Mouse (Mus musculus) forebrain, embryonic 11.5 days (tissue): ENCODE measurements at regions not wholly inside any gene's neighbourhood (a gene's known extent, or its start where the extent isn't known, plus 50 kb on each side); places are given as distances from the start of the nearest gene placed in this dataset.

ENCODE experiments used
- ATAC-seq: fragments of 200-750 bp; cut with Nextera tagmentation; replicated peaks from 2 replicates; pipeline ENCODE4 v1.8.0; 2017; ENCODE audit warnings: moderate TSS enrichment; ENCODE audit not compliant: low FRiP score
- DNase-seq: peaks from one replicate; pipeline ENCODE4 v3.0.0-alpha.2; 2017; ENCODE audit warnings: low spot score
- H3K27ac ChIP-seq: fragments of 300-500 bp; sonication (generic); 2 replicates; pipeline ENCODE4 v1.5.1; 2014; ENCODE audit warnings: low read depth, low read length
- H3K27me3 ChIP-seq: fragments of 300-500 bp; sonication (generic); 2 replicates; pipeline ENCODE4 v1.6.1; 2014; ENCODE audit warnings: mild to moderate bottlenecking, low read length, mixed read lengths; ENCODE audit not compliant: control insufficient read depth, insufficient read depth
- H3K36me3 ChIP-seq: fragments of 300-500 bp; sonication (generic); 2 replicates; pipeline ENCODE4 v1.6.1; 2014; ENCODE audit warnings: mild to moderate bottlenecking, low read length, moderate library complexity, mixed read lengths; ENCODE audit not compliant: control insufficient read depth, insufficient read depth
- H3K4me1 ChIP-seq: fragments of 300-500 bp; sonication (generic); replicated peaks from 2 replicates; pipeline ENCODE4 v1.6.1; 2014; ENCODE audit warnings: low read length, mixed read lengths; ENCODE audit not compliant: control insufficient read depth, insufficient read depth
- H3K4me2 ChIP-seq: fragments of 300-500 bp; sonication (generic); 2 replicates; pipeline ENCODE4 v1.6.1; 2014; ENCODE audit warnings: low read depth, mild to moderate bottlenecking, low read length, moderate library complexity, mixed read lengths; ENCODE audit not compliant: severe bottlenecking
- H3K4me3 ChIP-seq: fragments of 300-500 bp; sonication (generic); 2 replicates; pipeline ENCODE4 v1.5.1; 2014; ENCODE audit warnings: low read depth, low read length
- H3K9ac ChIP-seq: fragments of 300-500 bp; sonication (generic); 2 replicates; pipeline ENCODE4 v1.6.1; 2014; ENCODE audit warnings: low read length
- H3K9me3 ChIP-seq: fragments of 300-500 bp; sonication (generic); 2 replicates; pipeline ENCODE4 v1.6.1; 2016; ENCODE audit warnings: low read length, mixed read lengths; ENCODE audit not compliant: control insufficient read depth
- WGBS: fragments of 180-500 bp; shearing (Covaris S2); extraction: QIAGEN DNeasy Blood & Tissue Kit; methylation state at CpG from one replicate; pipeline ENCODE4 v1.1.7; 2014; 5-methylcytosine and 5-hydroxymethylcytosine counted together

DNA sequence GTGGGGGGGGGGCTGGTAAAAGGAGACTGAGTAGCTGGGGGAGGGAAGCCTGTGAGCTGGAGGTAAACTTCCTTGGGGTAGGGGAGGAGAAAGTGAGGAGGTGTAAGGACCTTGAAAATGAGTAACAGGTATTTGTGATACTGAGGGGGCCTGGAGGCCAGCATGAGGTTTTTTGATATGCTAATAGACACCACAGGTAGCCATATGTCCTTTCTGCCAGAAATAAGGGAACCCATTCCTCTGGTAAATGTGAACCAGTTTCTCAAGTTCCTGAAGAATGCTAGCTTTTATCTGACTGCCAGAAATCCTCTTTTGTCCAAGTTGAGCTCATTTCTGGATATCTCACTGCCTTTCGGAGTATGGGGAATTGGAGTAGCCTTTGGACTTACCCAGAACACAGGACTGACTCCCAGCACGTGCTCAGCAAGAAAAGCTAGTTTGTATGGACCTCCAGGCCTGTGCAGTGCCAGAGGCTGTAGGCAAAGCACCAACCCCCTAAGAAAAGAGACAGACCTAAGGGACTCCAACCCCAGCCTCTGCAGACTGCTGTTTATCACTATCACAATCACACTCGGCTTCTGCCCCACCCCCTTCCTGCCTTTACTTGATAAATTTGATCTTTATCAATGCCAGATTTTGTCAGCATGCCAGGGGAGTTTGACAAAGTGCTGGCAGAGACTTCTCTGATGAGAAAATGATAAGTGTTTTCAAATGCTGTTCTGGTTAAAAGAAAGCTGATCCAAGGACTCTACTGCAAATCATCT is 552.0 kb upstream of the Intu start:
- no peak overlapping the region for H3K4me2 ChIP-seq
- H3K27ac ChIP-seq = no peak overlapping the region
- H3K36me3 ChIP-seq = no peaks in the 10 kb centered on the region
- ATAC-seq (no peak; the same call in 1 of the 2 replicates), DNase-seq (no peak)
- H3K4me3 ChIP-seq = no peak overlapping the region
- no peaks in the 10 kb centered on the region for H3K27me3 ChIP-seq
- 23% methylated on average over 3 of the region's 3 CpGs for WGBS
- no peaks in the 10 kb centered on the region; the same call in 1 of the 2 replicates for H3K4me1 ChIP-seq
- H3K9me3 ChIP-seq = no peaks in the 10 kb centered on the region
- H3K9ac ChIP-seq = no peak overlapping the region

DNA sequence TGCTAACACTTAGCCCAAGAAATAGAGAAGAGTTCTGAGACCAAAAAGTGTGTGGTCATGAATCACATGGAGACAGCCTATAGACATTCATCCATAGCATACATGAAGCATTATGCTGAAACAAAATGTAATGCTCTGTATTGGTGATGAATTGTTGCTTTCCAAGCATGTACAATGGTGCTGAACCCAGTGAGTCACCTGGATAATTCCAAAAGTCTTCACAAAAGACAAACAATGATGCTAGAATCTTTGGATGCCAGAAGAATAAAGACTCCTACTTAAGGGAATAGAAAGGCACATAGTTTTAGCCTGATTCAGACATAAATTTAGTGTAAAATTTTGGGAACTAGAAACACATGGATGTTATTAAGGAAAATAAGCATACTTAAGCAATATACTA is 548.4 kb upstream of the Intu start:
- DNase-seq (no peak), ATAC-seq (no peak)
- no peaks in the 10 kb centered on the region for H3K9me3 ChIP-seq
- no peak overlapping the region for H3K4me3 ChIP-seq
- H3K4me1 ChIP-seq = no peaks in the 10 kb centered on the region; the same call in 1 of the 2 replicates
- no peaks in the 10 kb centered on the region for H3K36me3 ChIP-seq
- H3K27me3 ChIP-seq = no peaks in the 10 kb centered on the region
- no peak overlapping the region for H3K9ac ChIP-seq
- H3K27ac ChIP-seq = no peak overlapping the region
- no peak overlapping the region for H3K4me2 ChIP-seq

DNA sequence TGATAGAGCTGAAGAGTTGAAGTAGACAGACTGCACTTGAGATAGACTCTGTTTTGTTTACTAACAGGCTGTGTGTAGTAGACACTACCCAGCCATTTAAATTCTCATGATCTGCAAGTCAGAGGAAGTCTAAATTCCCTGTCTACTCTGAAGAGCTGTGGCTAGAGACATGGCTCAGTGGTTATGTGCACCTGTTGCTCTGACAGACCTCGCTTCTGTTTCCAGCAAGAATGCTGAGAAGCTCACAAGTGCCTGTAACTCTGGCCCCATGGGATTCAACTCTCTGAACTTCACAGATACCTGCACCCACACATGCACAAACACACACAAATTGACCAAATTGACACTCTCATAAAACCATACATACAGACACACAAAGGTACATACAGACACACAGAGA is 543.4 kb upstream of the Intu start:
- Histone ChIP-seq H3K27me3 (no peaks in the 10 kb centered on the region), H3K9me3 (no peaks in the 10 kb centered on the region; the same call in 1 of the 2 replicates), H3K9ac (no peak overlapping the region), H3K4me1 (no peaks in the 10 kb centered on the region), H3K36me3 (no peaks in the 10 kb centered on the region), H3K27ac (no peak overlapping the region), H3K4me3 (no peak overlapping the region), H3K4me2 (no peak overlapping the region)
- DNase-seq (no peak), ATAC-seq (no peak)
- 81% methylated on average over 1 of the region's 1 CpGs for WGBS

- no peak for ATAC-seq
- H3K27me3 ChIP-seq = no peaks in the 10 kb centered on the region
- 38% methylated on average over 5 of the region's 5 CpGs for WGBS
- H3K36me3 ChIP-seq = no peaks in the 10 kb centered on the region
- H3K4me2 ChIP-seq = no peak overlapping the region
- no peak overlapping the region for H3K9ac ChIP-seq
- H3K9me3 ChIP-seq = no peaks in the 10 kb centered on the region
- no peak overlapping the region for H3K27ac ChIP-seq
- DNase-seq = peak; percentile 66
- H3K4me1 ChIP-seq = no peaks in the 10 kb centered on the region
- H3K4me3 ChIP-seq = no peak overlapping the region
Measured at GRCm38 (mm10) chr3:39998628-39999027, 532.5 kb upstream of the Intu start.

DNA sequence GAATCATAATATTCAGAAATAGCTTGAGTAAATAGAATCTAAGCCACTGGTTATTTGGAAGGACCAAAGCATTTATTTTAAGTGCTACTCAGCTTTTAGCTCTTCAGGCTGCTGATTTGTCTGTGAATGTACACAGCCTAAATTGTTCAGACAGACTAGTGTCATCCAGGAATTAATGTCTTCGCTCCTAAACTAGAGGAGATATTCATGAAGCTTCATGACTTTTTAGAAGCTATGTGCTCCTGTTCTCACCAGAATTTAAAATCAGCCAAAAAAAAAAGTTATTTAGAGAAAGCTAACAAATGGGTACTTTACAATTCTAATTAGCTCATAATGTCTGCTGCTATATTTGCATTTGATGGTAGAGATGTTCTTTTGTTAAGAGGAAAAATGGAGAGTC is 531.2 kb upstream of the Intu start:
- DNase-seq (no peak), ATAC-seq (no peak)
- H3K27me3 ChIP-seq = no peaks in the 10 kb centered on the region

GRCm38 (mm10) chr3:40002838-40003237 is 528.2 kb upstream of the Intu start:
- Histone ChIP-seq H3K27me3 (no peaks in the 10 kb centered on the region), H3K4me2 (no peak overlapping the region), H3K27ac (no peak overlapping the region), H3K36me3 (no peaks in the 10 kb centered on the region), H3K4me1 (no peaks in the 10 kb centered on the region), H3K4me3 (no peak overlapping the region), H3K9me3 (no peaks in the 10 kb centered on the region), H3K9ac (no peak overlapping the region)
- no peak for ATAC-seq
- DNase-seq = no peak
- 85% methylated on average over 3 of the region's 3 CpGs for WGBS

More for the DNA sequence above, 531.2 kb upstream of the Intu start:
- H3K4me2 ChIP-seq = no peak overlapping the region
- H3K36me3 ChIP-seq = no peaks in the 10 kb centered on the region
- no peaks in the 10 kb centered on the region for H3K9me3 ChIP-seq
- H3K4me1 ChIP-seq = no peaks in the 10 kb centered on the region
- H3K27ac ChIP-seq = no peak overlapping the region
- H3K9ac ChIP-seq = no peak overlapping the region
- H3K4me3 ChIP-seq = no peak overlapping the region
- 76% methylated on average over 1 of the region's 1 CpGs for WGBS

GRCm38 (mm10) chr3:40010051-40010450 is 521.0 kb upstream of the Intu start:
- no peak overlapping the region for H3K9ac ChIP-seq
- no peak overlapping the region for H3K4me3 ChIP-seq
- no peak overlapping the region for H3K27ac ChIP-seq
- ATAC-seq = no peak
- no peaks in the 10 kb centered on the region for H3K36me3 ChIP-seq
- WGBS = 89% methylated on average over 5 of the region's 5 CpGs
- H3K9me3 ChIP-seq = no peaks in the 10 kb centered on the region
- no peaks in the 10 kb centered on the region for H3K4me1 ChIP-seq
- DNase-seq = no peak
- no peaks in the 10 kb centered on the region for H3K27me3 ChIP-seq
- H3K4me2 ChIP-seq = no peak overlapping the region

DNA sequence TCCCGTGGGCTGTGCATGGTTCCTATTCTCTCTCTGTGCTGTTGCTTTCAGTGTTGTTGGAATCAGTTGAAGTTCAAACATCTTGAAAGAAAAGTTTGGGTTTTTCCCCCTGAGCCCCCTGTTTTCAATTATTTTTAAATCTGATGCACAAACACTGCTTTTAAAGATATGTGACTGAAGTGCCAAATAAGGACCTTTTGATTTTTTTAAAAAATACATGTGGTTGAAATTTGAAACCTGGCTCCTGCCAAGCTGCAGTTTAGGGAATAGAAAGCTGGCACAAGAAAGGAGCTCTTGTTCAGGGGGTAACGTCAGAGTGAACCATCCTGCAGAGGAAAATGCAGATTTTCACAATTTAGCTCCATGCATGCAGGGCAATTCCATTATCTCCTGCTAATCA is 509.4 kb upstream of the Intu start:
- WGBS = 25% methylated on average over 2 of the region's 2 CpGs
- DNase-seq (no peak), ATAC-seq (no peak)
- Histone ChIP-seq H3K4me2 (no peak overlapping the region), H3K27ac (no peak overlapping the region), H3K27me3 (no peaks in the 10 kb centered on the region), H3K9me3 (no peaks in the 10 kb centered on the region), H3K9ac (no peak overlapping the region), H3K4me1 (no peaks in the 10 kb centered on the region), H3K36me3 (no peaks in the 10 kb centered on the region), H3K4me3 (no peak overlapping the region)

DNA sequence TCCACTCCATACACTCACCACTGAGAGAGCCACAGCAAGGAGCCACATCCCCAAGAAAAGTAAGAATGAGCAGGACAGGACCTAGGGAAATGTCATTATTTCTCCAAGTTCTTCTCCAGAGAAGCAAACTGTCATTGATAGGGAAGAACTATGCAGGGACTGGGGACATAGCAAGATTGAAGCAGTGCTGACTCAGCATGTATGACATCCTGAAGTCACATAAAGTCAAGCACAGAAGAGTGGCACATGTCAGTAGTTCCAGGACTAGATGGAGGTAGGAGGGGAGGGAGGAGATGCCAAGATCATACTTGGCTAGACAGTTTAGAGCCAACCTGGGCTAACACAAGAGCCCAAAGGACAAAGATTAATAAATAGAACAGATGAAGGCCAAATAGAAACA is 503.4 kb upstream of the Intu start:
- Histone ChIP-seq H3K4me3 (no peak overlapping the region), H3K9me3 (no peaks in the 10 kb centered on the region), H3K9ac (no peak overlapping the region), H3K4me2 (no peak overlapping the region), H3K4me1 (no peaks in the 10 kb centered on the region), H3K27ac (no peak overlapping the region), H3K36me3 (no peaks in the 10 kb centered on the region), H3K27me3 (no peaks in the 10 kb centered on the region)
- ATAC-seq (no peak), DNase-seq (no peak)
